Mouse (Mus musculus): Measurements from ENCODE around the gene Ppp3cb. TPM values are rescaled to one million over a fixed set of nuclear protein-coding genes. Genes with fewer than 3 reads are reported as not detected.
"Not testable (repeated sequence)": the region's sequence is repeated elsewhere in the genome, so short reads cannot be mapped to it uniquely, and the experiment has no call there.

Gene Ppp3cb
- total and polyA plus RNA-seq, 3 experiments = 20.4 to 62.9 (median 32.6) TPM

DNA sequence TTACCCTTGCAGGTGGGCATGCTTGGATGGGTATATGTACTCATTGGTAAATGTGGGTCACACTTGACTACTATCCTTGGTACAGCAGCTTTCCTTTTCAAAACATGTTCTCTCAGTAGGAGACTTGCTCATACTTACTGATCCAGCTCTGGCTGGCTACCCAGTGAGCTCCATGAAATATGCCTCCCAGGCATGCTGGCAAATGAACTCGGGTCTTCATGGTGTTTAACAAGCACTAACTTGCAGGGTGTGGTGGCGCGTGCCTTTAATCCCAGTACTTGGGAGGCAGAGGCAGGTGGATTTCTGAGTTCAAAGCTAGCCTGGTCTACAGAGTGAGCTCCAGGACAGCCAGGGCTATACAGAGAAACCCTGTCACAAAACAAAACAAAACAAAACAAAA is 26.8 kb upstream of the Ppp3cb start:
- not testable (repeated sequence) for H3K36me3 ChIP-seq (ENCODE audit: control insufficient read depth in 1 of 2, insufficient read depth in 2 of 2, low read length in 2 of 2); H3K9ac ChIP-seq (ENCODE audit: control insufficient read depth, low read depth, low read length, poor library complexity, severe bottlenecking); H3K4me1 ChIP-seq (ENCODE audit: control insufficient read depth in 1 of 2, insufficient read depth in 2 of 2, low read length in 2 of 2); H3K27me3 ChIP-seq (ENCODE audit: control insufficient read depth in 1 of 2, insufficient read depth in 2 of 2, low read length in 2 of 2); H3K9me3 ChIP-seq (replicated peaks; ENCODE audit: insufficient read depth, low read length); DNase-seq (ENCODE audit: low read depth, low spot score); H3K79me2 ChIP-seq (ENCODE audit: control insufficient read depth, insufficient read depth, low read length, poor library complexity); H3K27ac ChIP-seq (ENCODE audit: control insufficient read depth, low read depth, low read length); H3K4me3 ChIP-seq (ENCODE audit: control insufficient read depth in 1 of 2, insufficient read depth in 1 of 2, low read depth in 2 of 2, low read length in 2 of 2)

- Histone ChIP-seq H3K4me3 (ENCODE audit: control insufficient read depth in 1 of 2, insufficient read depth in 1 of 2, low read depth in 2 of 2, low read length in 2 of 2) (no peak overlapping the region), H3K27me3 (ENCODE audit: control insufficient read depth in 1 of 2, insufficient read depth in 2 of 2, low read length in 2 of 2) (no peaks in the 10 kb centered on the region), H3K36me3 (ENCODE audit: control insufficient read depth in 1 of 2, insufficient read depth in 2 of 2, low read length in 2 of 2) (peaks cover 0 to 11% of the 10 kb centered on the region in 2 experiments; a peak in 2 of 4 replicates), H3K9ac (ENCODE audit: control insufficient read depth, low read depth, low read length, poor library complexity, severe bottlenecking) (no peak overlapping the region), H3K4me1 (ENCODE audit: control insufficient read depth in 1 of 2, insufficient read depth in 2 of 2, low read length in 2 of 2) (peaks cover 0 to 9% of the 10 kb centered on the region in 2 experiments; a peak in 3 of 4 replicates), H3K27ac (ENCODE audit: control insufficient read depth, low read depth, low read length) (no peak overlapping the region), H3K9me3 (replicated peaks; ENCODE audit: insufficient read depth, low read length) (no peaks in the 10 kb centered on the region), H3K79me2 (ENCODE audit: control insufficient read depth, insufficient read depth, low read length, poor library complexity) (no peaks in the 10 kb centered on the region)
- peak; percentile 71 for DNase-seq (ENCODE audit: low read depth, low spot score)
- peak; percentile 94 for TF ChIP-seq RCOR1 (IDR thresholded peaks at IDR 0.05; ENCODE audit: low read depth, low read length)
- TF ChIP-seq EP300 (IDR thresholded peaks at IDR 0.05; ENCODE audit: low read depth in 1 of 2, low read length in 2 of 2) = peak; percentile 60 to 75
- TF ChIP-seq MAFK (IDR thresholded peaks at IDR 0.05; ENCODE audit: borderline replicate concordance, low read depth, low read length) = peak; percentile 75; the same call in 1 of the 2 replicates
- no peak for TF ChIP-seq USF1 (IDR thresholded peaks at IDR 0.05; ENCODE audit: low read depth, low read length)
- TF ChIP-seq TAL1 (IDR thresholded peaks at IDR 0.05; ENCODE audit: low read length) = peak; percentile 65
- TF ChIP-seq GATA1 (IDR thresholded peaks at IDR 0.05; ENCODE audit: low read depth, low read length) = peak; percentile 55; the same call in 1 of the 2 replicates
- no peak for TF ChIP-seq POLR2A (IDR thresholded peaks at IDR 0.05; ENCODE audit: control insufficient read depth in 1 of 2, insufficient read depth in 1 of 2, low read depth in 1 of 2, low read length in 2 of 2, poor library complexity in 1 of 2)
- TF ChIP-seq CTCF (IDR thresholded peaks at IDR 0.05 in 2 of 3, conservative IDR thresholded peaks at IDR 0.05 in 1 of 3; ENCODE audit: control insufficient read depth in 1 of 3, insufficient read depth in 1 of 3, low read depth in 2 of 3, low read length in 3 of 3, poor library complexity in 1 of 3, severe bottlenecking in 1 of 3) = 0 out of 6 replicates have a peak, but pooled peaks of 1 of the 3 experiments have one; percentile 6
- TF ChIP-seq MAX (IDR thresholded peaks at IDR 0.05; ENCODE audit: low read length) = no peak
Measured at GRCm38 (mm10) chr14:20565256-20566021, 19.1 kb upstream of the Ppp3cb start.

DNA sequence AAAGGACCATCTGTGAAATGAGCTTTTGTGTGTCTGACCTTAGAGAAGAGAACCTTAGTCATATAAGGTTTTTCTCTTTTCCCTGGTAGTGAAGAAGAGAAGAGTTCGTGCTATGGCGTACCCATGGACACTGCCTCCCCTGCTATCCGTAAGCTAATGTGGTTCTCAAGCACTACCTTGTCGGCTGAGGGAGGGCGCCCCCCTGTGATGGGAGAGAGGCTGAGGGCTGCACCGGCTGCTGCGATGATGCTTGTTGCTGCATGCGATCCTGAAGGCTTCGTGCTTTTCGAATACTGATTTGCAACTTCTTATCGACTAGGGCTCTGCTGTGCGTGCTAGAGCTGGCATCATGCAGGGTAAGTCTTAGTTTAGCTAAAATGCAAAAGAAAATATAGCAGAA is 18.3 kb upstream of the Ppp3cb start:
- peak; percentile 32 for TF ChIP-seq RAD21 (IDR thresholded peaks at IDR 0.05; ENCODE audit: low read depth, low read length)
- no peak for TF ChIP-seq TCF12 (IDR thresholded peaks at IDR 0.05; ENCODE audit: low read depth, low read length)
- no peak for TF ChIP-seq TAL1 (IDR thresholded peaks at IDR 0.05; ENCODE audit: low read length)
- no peak for TF ChIP-seq MXI1 (IDR thresholded peaks at IDR 0.05; ENCODE audit: low read depth, low read length)
- TF ChIP-seq USF1 (IDR thresholded peaks at IDR 0.05; ENCODE audit: low read depth, low read length) = no peak
- TF ChIP-seq NELFE (IDR thresholded peaks at IDR 0.05; ENCODE audit: low read depth, low read length) = no peak
- no peak for TF ChIP-seq KAT2A (conservative IDR thresholded peaks at IDR 0.05; ENCODE audit: low read depth, low read length)
- TF ChIP-seq ZNF384 (IDR thresholded peaks at IDR 0.05; ENCODE audit: low read depth, low read length) = no peak
- TF ChIP-seq POLR2A (IDR thresholded peaks at IDR 0.05; ENCODE audit: control insufficient read depth in 1 of 2, insufficient read depth in 1 of 2, low read depth in 1 of 2, low read length in 2 of 2, poor library complexity in 1 of 2) = no peak
- no peak for TF ChIP-seq USF2 (IDR thresholded peaks at IDR 0.05; ENCODE audit: borderline replicate concordance in 1 of 2, insufficient read depth in 1 of 2, low read depth in 1 of 2, low read length in 2 of 2)
- TF ChIP-seq MYC (IDR thresholded peaks at IDR 0.05; ENCODE audit: low read depth, low read length) = no peak
- TF ChIP-seq SMC3 (IDR thresholded peaks at IDR 0.05; ENCODE audit: low read depth, low read length) = peak; percentile 40
- TF ChIP-seq POLR2AphosphoS5 (IDR thresholded peaks at IDR 0.05; ENCODE audit: borderline replicate concordance, low read depth, low read length) = no peak
- TF ChIP-seq CTCF (IDR thresholded peaks at IDR 0.05 in 2 of 3, conservative IDR thresholded peaks at IDR 0.05 in 1 of 3; ENCODE audit: control insufficient read depth in 1 of 3, insufficient read depth in 1 of 3, low read depth in 2 of 3, low read length in 3 of 3, poor library complexity in 1 of 3, severe bottlenecking in 1 of 3) = peak; percentile 8 to 54 (median 44); a peak in 4 of 6 replicates
- TF ChIP-seq RCOR1 (IDR thresholded peaks at IDR 0.05; ENCODE audit: low read depth, low read length) = no peak
- Histone ChIP-seq H3K9ac (ENCODE audit: control insufficient read depth, low read depth, low read length, poor library complexity, severe bottlenecking) (no peak overlapping the region), H3K4me3 (ENCODE audit: control insufficient read depth in 1 of 2, insufficient read depth in 1 of 2, low read depth in 2 of 2, low read length in 2 of 2) (no peak overlapping the region), H3K79me2 (ENCODE audit: control insufficient read depth, insufficient read depth, low read length, poor library complexity) (no peaks in the 10 kb centered on the region), H3K9me3 (replicated peaks; ENCODE audit: insufficient read depth, low read length) (no peaks in the 10 kb centered on the region), H3K27me3 (ENCODE audit: control insufficient read depth in 1 of 2, insufficient read depth in 2 of 2, low read length in 2 of 2) (no peaks in the 10 kb centered on the region), H3K36me3 (ENCODE audit: control insufficient read depth in 1 of 2, insufficient read depth in 2 of 2, low read length in 2 of 2) (peaks cover 0 to 11% of the 10 kb centered on the region in 2 experiments; a peak in 2 of 4 replicates), H3K27ac (ENCODE audit: control insufficient read depth, low read depth, low read length) (no peak overlapping the region), H3K4me1 (ENCODE audit: control insufficient read depth in 1 of 2, insufficient read depth in 2 of 2, low read length in 2 of 2) (peaks cover 0 to 9% of the 10 kb centered on the region in 2 experiments; a peak in 3 of 4 replicates)
- no peak for DNase-seq (ENCODE audit: low read depth, low spot score)

Measured in MEL (cell line).